Mouse (Mus musculus) liver, adult 2 months (tissue): ENCODE measurements around the gene Wnt10a. TPM values are rescaled to one million over a fixed set of nuclear protein-coding genes. Genes with fewer than 3 reads are reported as not detected.
"Not testable (repeated sequence)": the region's sequence is repeated elsewhere in the genome, so short reads cannot be mapped to it uniquely, and the experiment has no call there.

Experiments
- DNase-seq: peaks from one replicate; pipeline ENCODE4 v3.0.0-alpha.2; 2011; ENCODE audit warnings: low read depth, low spot score; ENCODE audit errors: extremely low read depth
- H3K27ac ChIP-seq: fragments of 200-500 bp; replicated peaks from 2 replicates; pipeline ENCODE4 v1.5.1; 2012; ENCODE audit warnings: low read depth, mild to moderate bottlenecking, control low read depth, inconsistent platforms, low read length; ENCODE audit not compliant: insufficient read depth
- H3K27me3 ChIP-seq: fragments of 200-500 bp; 2 replicates; pipeline ENCODE4 v1.6.1; 2012; ENCODE audit warnings: mild to moderate bottlenecking, moderate library complexity, low read length, inconsistent platforms; ENCODE audit not compliant: control insufficient read depth, insufficient read depth
- H3K36me3 ChIP-seq: fragments of 200-500 bp; 2 replicates; pipeline ENCODE4 v1.6.1; 2012; ENCODE audit warnings: low read length, inconsistent platforms; ENCODE audit not compliant: control insufficient read depth, insufficient read depth
- H3K4me1 ChIP-seq: fragments of 200-500 bp; 2 replicates; pipeline ENCODE4 v1.6.1; 2011; ENCODE audit warnings: low read length; ENCODE audit not compliant: control insufficient read depth, insufficient read depth
- H3K4me3 ChIP-seq: fragments of 200-500 bp; 2 replicates; pipeline ENCODE4 v1.5.1; 2011; ENCODE audit warnings: low read depth, mild to moderate bottlenecking, control low read depth, low read length, moderate library complexity; ENCODE audit not compliant: insufficient read depth
- H3K79me2 ChIP-seq: fragments of 200-500 bp; 2 replicates; pipeline ENCODE4 v1.6.1; 2012; ENCODE audit warnings: inconsistent platforms, mild to moderate bottlenecking, low read length, moderate library complexity; ENCODE audit not compliant: control insufficient read depth, insufficient read depth
- H3K9ac ChIP-seq: fragments of 200-500 bp; 2 replicates; pipeline ENCODE4 v1.6.1; 2012; ENCODE audit warnings: low read depth, mild to moderate bottlenecking, control low read depth, inconsistent platforms, low read length
- CTCF ChIP-seq: fragments of 200-500 bp; IDR thresholded peaks from 2 replicates; pipeline ENCODE4 v1.5.1; 2011; ENCODE audit warnings: low read depth, low read length, control low read depth
- POLR2A ChIP-seq: fragments of 200-500 bp; IDR thresholded peaks from 2 replicates; pipeline ENCODE4 v1.6.1; 2011; ENCODE audit warnings: low read length, control low read depth; ENCODE audit not compliant: insufficient read depth; ENCODE audit errors: extremely low read depth
- WGBS: fragments of 180-500 bp; shearing (Covaris S2); methylation state at CpG from one replicate; pipeline ENCODE4 v1.1.7; 2018; 5-methylcytosine and 5-hydroxymethylcytosine counted together
- polyA plus RNA-seq: library from polyadenylated mRNA; depleted of rRNA; stranded (reverse); fragments of >200 nt; gene quantifications from 2 replicates; pipeline ENCODE4 v1.2.3, GENCODE M21; 2012
- total RNA-seq: library from RNA; depleted of rRNA; stranded (reverse); fragments of >200 nt; gene quantifications from 2 replicates; pipeline ENCODE4 v1.2.3, GENCODE M21; 2014

The Wnt10a gene
- total and polyA plus RNA-seq, 2 experiments: not detected

- no peak for DNase-seq
- no peaks in the 10 kb centered on the region for H3K79me2 ChIP-seq
- TF ChIP-seq POLR2A (no peak), CTCF (no peak)
- H3K4me1 ChIP-seq: no peaks in the 10 kb centered on the region
- no peaks in the 10 kb centered on the region for H3K36me3 ChIP-seq
- WGBS: 64% methylated on average over 10 of the region's 10 CpGs
- H3K27me3 ChIP-seq: peaks cover 2% of the 10 kb centered on the region; the same call in 1 of the 2 replicates
- no peak overlapping the region for H3K9ac ChIP-seq
- H3K27ac ChIP-seq: no peak overlapping the region
- H3K4me3 ChIP-seq: no peak overlapping the region
These were observed 17.7 kb downstream of the Wnt10a start for GRCm38 (mm10) chr1:74809007-74809406.

DNA sequence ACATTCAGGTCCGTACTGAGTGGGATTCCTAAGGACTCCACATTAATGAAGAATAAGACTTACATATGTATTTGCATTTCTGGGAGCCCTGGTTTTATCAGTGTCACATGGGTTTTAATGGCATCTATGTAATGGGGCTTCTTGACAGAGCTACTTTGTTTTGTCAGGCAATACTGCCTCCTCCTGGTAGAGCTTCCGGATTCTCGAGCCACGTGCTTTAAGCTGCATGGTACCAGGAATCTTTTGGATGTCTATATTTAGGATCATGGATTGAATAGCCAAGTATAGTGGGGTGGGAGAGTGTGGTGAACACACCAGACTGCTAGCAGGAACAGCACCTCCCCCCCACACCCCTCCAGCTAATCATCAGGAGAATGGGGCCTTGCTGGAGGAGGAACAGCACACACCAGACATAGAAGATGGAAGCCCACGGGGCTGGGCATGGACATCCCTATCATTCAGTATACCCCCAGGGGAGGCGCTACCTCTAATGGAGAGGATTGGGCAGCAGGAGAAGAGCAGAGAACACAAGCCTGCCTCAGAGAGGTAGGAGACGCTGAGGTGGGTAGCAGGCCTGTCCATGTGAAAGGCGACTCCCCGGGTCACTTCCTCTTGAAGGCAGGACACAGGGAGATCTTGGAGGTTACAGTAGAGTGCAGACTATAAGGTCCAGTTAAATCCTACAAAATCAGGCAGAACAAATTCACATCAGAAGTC lies 23.8 kb downstream of the Wnt10a start:
- Histone ChIP-seq H3K36me3 (no peaks in the 10 kb centered on the region), H3K79me2 (no peaks in the 10 kb centered on the region), H3K4me1 (peaks cover 5% of the 10 kb centered on the region), H3K27me3 (no peaks in the 10 kb centered on the region), H3K27ac (no peak overlapping the region), H3K9ac (no peak overlapping the region), H3K4me3 (no peak overlapping the region)
- DNase-seq: peak; percentile 22
- WGBS: 86% methylated on average over 9 of the region's 9 CpGs
- TF ChIP-seq CTCF: no peak
- TF ChIP-seq POLR2A: no peak

DNA sequence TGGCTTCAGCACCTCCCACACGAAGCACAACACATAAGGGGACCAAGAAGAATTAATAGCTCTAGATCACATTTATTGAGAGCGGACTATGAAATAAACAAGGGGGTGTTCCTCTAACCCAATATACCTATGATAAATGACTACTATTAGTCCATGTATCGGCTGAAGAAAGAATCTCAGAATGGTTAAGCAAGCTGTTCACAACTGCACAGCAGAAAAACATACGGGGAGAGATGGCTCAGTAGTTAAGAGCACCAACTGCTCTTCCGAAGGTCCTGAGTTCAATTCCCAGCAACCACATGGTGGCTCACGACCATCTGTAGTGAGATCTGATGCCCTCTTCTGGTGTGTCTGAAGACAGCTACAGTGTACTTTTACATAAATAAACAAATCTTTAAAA lies 24.6 kb downstream of the Wnt10a start:
- H3K36me3 ChIP-seq, H3K27me3 ChIP-seq, H3K79me2 ChIP-seq, H3K9ac ChIP-seq, H3K4me1 ChIP-seq, H3K4me3 ChIP-seq, H3K27ac ChIP-seq, DNase-seq: not testable (repeated sequence)
- 95% methylated on average over 6 of the region's 6 CpGs for WGBS

- Histone ChIP-seq H3K27me3 (no peaks in the 10 kb centered on the region), H3K36me3 (no peaks in the 10 kb centered on the region), H3K4me1 (peaks cover 5% of the 10 kb centered on the region), H3K9ac (peak overlapping the region; percentile 73), H3K27ac (peak overlapping the region; percentile 41), H3K4me3 (peak overlapping the region; percentile 66), H3K79me2 (no peaks in the 10 kb centered on the region)
- WGBS: 3% methylated on average over 38 of the region's 38 CpGs
- TF ChIP-seq POLR2A (peak; percentile 65; the same call in 1 of the 2 replicates), CTCF (no peak)
- peak; percentile 71 for DNase-seq
These were observed 25.4 kb downstream of the Wnt10a start for GRCm38 (mm10) chr1:74816612-74817199.

DNA sequence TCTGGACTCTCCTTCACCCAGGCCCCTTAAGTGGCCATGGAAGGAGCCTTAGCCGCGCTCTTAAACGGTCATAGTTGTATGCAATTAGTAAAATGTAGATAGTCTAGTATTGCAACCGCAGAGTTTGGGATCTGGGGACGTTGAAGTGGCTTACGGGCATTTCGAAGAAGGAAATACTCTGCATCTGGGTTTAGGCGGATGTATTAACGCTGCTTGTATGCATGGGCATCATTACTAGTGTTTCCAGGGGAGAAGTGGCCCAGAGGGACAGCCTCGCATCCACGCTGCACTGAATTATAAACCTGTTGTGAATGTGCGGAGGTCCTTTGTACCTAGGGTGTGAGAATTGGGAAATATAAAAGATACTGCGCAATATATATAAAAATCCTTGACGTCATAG lies 25.9 kb downstream of the Wnt10a start:
- DNase-seq: no peak
- Histone ChIP-seq H3K36me3 (no peaks in the 10 kb centered on the region), H3K27me3 (no peaks in the 10 kb centered on the region), H3K79me2 (no peaks in the 10 kb centered on the region), H3K4me3 (peak overlapping the region; percentile 66), H3K9ac (peak overlapping the region; percentile 73), H3K27ac (peak overlapping the region; percentile 41), H3K4me1 (peaks cover 5% of the 10 kb centered on the region)
- 12% methylated on average over 14 of the region's 14 CpGs for WGBS
- TF ChIP-seq POLR2A (no peak), CTCF (no peak)

- Histone ChIP-seq H3K4me3 (no peak overlapping the region), H3K36me3 (no peaks in the 10 kb centered on the region)
- no peak for DNase-seq
These were observed 27.2 kb downstream of the Wnt10a start for GRCm38 (mm10) chr1:74818509-74818908.

More at GRCm38 (mm10) chr1:74818509-74818908, 27.2 kb downstream of the Wnt10a start:
- H3K9ac ChIP-seq: no peak overlapping the region
- peaks cover 5% of the 10 kb centered on the region for H3K4me1 ChIP-seq
- H3K27me3 ChIP-seq: no peaks in the 10 kb centered on the region
- TF ChIP-seq CTCF (no peak), POLR2A (no peak)
- H3K79me2 ChIP-seq: no peaks in the 10 kb centered on the region
- 97% methylated on average over 1 of the region's 1 CpGs for WGBS
- H3K27ac ChIP-seq: no peak overlapping the region
